Mouse (Mus musculus) kidney, adult 9 months (tissue): ENCODE measurements around the gene Cidec.
A peak's percentile ranks its signal among the peaks of the same experiment; 100 is the strongest.

ENCODE experiments used
- DNase-seq: peaks from one replicate; pipeline ENCODE4 v3.0.0; 2022

The Cidec gene

GRCm38 (mm10) chr6:113435664-113436205 lies at the start of gene Cidec:
Gene Cidec, minus strand, starts transcription at chr6:113435760.
- no peak for DNase-seq

DNA sequence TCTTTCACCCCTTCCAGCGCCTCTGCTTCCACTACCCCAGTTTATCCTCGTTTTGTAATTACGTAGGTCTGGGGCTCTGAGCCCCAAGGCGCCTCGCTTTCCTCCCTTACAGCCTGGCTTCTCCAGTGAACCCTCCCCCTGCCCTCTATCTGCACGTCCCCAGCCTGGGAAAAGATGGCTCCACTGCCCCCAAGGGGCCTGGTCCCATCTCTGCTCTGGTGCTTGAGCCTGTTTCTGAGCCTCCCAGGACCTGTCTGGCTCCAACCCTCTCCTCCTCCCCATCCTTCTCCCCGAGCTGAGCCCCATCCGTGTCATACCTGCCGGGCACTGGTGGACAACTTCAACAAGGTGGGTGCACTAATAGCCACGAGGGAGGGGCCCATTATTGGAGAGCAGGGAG lies 48.2 kb upstream of the Cidec start:
- no peak for DNase-seq

DNA sequence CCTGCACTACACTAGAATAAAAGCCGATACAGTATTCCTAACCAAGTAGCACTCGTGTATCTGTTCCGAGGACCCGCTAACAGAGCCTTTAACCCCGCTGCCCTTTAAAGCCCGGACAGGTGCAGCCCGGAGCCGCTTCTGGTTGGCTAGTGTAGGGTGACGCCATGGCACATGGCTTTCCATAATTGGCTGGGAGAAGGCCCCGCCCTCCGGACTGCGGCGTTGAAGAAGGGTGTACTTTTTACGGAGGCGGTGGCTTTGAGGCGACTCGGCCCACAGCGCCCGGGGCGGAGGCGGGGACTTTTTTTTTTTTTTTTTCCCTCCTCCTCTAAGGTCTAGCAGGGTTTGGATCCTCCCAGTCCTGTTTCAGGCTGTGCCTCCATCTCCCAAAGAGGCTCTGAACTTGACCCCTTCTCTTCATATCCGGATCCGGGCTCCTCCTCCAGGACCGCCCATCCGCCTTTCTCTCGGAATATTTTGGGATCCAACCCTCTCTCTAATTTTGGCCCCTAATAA lies 47.6 kb upstream of the Cidec start, which contains the start of gene Creld1:
TSS of gene Creld1 (plus strand) at position 198 of the 516 bp plus-strand sequence.
- DNase-seq = peak; percentile 98

GRCm38 (mm10) chr6:113482477-113483099 lies 47.0 kb upstream of the Cidec start:
- DNase-seq = no peak

DNA sequence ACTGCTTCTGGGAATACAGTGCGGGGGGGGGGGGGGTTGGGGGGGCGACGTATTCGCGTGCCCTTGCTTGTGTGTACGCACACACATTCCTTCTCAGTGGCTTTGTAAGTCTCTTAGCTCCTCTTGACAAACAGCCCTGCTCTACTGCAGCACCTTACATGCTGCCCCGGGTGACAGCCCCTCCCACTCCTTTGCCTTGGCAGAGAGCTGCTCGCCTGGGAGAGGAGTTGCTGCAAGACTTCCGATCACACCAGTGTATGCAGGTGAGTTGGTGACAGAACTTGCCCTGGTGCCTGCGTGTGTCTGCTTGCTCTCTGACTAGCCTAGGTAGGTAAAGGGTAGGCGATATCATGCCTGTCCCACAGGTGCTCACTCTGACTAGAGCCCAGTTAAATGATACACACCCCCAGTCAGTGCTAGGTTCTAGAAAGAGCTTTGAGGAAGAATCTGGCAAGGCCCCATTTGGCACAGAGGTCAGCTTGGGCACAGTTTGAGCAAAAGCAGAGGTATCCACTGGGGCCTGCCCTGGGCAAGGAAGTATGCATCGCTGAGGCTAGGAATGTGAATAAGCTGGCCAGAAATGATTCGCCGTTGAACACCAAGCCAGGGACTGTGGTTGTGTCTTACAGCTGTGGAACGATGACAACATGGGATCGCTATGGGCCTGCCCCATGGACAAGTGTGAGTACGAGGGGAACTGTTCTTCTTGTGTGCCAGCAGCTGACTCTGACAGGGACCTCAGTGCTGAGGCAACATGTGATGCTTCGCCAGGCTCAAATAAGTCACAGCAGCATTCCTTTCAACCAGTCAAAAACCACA lies 45.2 kb upstream of the Cidec start:
- DNase-seq = peak; percentile 64

DNA sequence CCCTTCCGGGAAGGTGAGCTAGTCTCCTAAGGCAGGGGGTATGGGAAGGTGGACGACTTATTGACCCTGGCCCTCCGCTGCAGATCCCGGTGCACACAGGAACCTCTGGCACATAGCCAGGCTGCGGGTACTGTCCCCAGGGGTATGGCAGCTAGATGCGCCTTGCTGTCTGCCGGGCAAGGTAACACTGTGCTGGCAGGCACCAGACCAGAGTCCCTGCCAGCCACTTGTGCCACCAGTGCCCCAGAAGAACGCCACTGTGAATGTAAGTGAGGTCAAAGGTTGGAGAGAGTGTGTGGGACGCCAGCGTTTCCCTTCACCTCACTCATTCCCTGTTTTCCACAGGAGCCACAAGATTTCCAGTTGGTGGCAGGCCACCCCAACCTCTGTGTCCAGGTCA lies 43.3 kb upstream of the Cidec start:
- DNase-seq = no peak

DNA sequence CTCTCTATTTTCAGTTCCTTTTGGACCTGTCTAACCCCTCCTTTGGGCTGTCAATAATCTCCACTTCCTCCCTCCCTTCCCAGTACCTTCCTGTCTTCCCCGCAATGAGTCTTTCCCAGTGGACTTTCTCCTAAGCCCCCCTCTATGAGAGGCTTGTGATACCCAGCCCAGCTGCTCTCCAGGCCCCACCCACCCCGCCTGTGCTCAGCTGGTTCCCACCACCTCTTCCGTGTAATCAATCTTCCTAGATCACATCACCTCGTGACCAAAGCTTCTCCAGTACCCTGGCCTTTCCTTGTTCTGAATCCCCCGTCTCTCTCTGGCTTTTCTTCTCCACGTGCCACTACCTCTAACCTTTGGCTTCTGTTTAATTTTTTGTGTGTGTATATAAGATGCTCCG lies 41.8 kb upstream of the Cidec start:
- no peak for DNase-seq

DNA sequence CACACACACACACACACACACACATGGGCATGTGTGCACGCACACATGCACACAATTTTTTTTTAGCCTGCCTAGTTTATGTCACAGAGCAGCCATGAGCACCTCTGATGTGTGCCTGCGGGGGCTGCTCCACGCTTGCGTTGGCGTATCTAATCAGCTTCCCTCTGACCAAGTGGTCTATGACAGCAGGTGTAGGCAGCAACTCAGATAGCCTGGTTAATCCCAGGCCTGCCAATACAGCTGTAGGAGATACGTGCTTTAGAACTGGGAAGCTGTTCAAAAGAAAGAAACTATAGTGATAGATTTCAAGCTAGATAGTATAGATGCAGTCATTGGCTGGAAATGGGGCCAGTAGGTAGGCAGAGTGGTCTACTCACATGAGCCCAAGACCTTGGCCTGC lies 38.2 kb upstream of the Cidec start:
- no peak for DNase-seq

GRCm38 (mm10) chr6:113473246-113473645 lies 37.7 kb upstream of the Cidec start:
- no peak for DNase-seq

GRCm38 (mm10) chr6:113472061-113472460 lies 36.5 kb upstream of the Cidec start:
- no peak for DNase-seq

- peak; percentile 81 for DNase-seq
Observed at GRCm38 (mm10) chr6:113471297-113471936, 35.9 kb upstream of the Cidec start, which contains the start of gene Il17rc. Gene Il17rc, plus strand, starts transcription at chr6:113471427.

DNA sequence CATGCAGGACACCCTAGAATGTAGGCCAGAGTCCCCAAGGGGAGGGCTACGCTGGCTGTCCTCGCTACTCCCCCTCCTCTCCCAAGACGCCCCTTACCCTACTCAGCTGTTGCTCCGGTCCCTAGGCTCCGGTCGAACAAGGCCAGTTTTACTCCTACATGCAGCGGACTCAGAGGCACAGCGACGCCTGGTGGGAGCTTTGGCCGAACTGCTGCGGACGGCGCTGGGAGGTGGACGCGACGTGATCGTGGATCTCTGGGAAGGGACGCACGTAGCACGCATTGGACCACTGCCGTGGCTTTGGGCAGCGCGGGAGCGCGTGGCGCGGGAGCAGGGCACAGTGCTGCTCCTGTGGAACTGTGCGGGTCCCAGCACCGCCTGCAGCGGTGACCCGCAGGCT lies 33.9 kb upstream of the Cidec start:
- peak; percentile 81 for DNase-seq

- DNase-seq = peak; percentile 90
Observed at GRCm38 (mm10) chr6:113469021-113469420, 33.5 kb upstream of the Cidec start.

GRCm38 (mm10) chr6:113468512-113468911 lies 33.0 kb upstream of the Cidec start:
- DNase-seq = no peak

GRCm38 (mm10) chr6:113465602-113466001 lies 30.0 kb upstream of the Cidec start:
- no peak for DNase-seq

DNA sequence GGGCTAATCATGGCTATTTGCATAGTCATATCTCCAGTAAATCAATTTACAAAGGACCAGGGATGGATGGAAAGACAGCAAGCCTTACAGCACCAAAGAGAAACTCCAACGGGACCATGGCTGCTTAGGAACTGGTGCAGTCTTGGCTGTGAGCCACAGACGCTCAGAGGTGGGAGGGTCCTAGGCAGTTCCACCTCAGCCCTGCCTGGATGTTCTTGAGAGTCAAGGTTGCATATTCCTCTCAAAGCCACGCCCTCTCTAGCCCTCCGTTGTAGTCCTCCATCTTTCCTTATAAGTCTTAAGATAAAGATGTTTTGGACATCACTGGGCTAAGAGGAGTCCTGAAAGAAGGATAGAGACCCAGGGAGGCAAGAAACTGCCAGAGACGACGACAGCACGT lies 28.5 kb upstream of the Cidec start:
- no peak for DNase-seq

DNA sequence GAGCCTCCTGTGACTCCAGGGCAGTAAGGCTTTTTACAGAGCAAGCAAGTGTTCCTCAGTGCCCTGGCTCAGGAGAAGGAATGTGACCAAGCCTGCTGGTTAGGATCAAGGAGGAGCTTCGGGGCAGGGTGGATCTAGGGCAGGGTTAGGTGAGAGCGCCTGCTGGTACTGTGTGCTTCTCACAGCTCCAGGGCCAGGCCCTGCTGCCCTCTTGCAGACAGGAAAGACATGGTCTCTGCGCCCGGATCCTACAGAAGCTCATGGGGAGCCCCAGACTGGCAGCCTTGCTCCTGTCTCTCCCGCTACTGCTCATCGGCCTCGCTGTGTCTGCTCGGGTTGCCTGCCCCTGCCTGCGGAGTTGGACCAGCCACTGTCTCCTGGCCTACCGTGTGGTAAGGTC lies 23.1 kb upstream of the Cidec start:
- no peak for DNase-seq

DNA sequence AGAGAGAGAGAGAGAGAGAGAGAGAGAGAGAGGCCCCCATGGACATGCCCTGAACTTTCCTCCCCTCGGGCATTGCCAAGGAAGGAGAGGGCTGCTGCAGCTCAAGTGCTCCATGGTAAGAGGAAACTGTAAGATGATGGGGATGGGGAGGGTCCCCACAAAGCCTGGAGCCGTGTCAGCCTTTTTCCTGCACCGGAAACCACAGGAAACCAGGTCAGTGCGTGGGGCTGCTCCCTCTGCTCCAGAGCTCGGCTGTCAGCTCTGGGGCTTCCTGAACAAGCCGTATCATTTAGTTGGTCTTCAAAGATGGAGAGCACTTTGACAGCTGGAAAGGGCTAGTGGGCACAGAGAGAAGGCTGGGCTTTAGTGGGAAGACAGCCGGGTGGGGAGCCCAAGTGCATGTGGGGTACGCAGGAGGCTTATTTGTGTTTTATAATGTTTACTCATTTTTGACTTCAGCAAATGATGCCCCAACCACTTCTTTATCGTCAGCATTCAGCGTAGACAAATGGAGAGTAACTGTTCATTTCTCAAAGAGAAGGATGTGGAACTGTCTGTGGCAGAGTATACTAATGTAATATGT lies 22.5 kb upstream of the Cidec start, which contains the start of gene Il17re:
TSS of gene Il17re (plus strand) at position 533 of the 583 bp plus-strand sequence.
- no peak for DNase-seq

GRCm38 (mm10) chr6:113455007-113455406 lies 19.4 kb upstream of the Cidec start:
- DNase-seq = no peak

GRCm38 (mm10) chr6:113451839-113452238 lies 16.3 kb upstream of the Cidec start:
- peak; percentile 61 for DNase-seq

- no peak for DNase-seq
Observed at GRCm38 (mm10) chr6:113447639-113448038, 12.1 kb upstream of the Cidec start.

- peak; percentile 57 for DNase-seq
Observed at GRCm38 (mm10) chr6:113444207-113444965, 8.8 kb upstream of the Cidec start.
